Mouse (Mus musculus) CH12.LX (cell line): Measurements from ENCODE around the gene Trpm3. TPM values are rescaled to one million over a fixed set of nuclear protein-coding genes. Genes with fewer than 3 reads are reported as not detected.

Experiments used
- DNase-seq: peaks from one replicate; pipeline ENCODE4 v3.0.0-alpha.2; 2013; ENCODE audit errors: extremely low read depth
- H3K27ac ChIP-seq: 2 replicates; pipeline ENCODE4 v1.5.1; 2012; ENCODE audit warnings: low read depth, mild to moderate bottlenecking, control low read depth, moderate library complexity; ENCODE audit not compliant: insufficient read depth
- H3K27me3 ChIP-seq: replicated peaks from 2 replicates; pipeline ENCODE3; 2012; ENCODE audit warnings: inconsistent platforms
- H3K36me3 ChIP-seq, 2 experiments: replicated peaks in 1 of 2; 2 replicates each; pipeline versions ENCODE3 to v1.6.1; 2012; ENCODE audit warnings: inconsistent platforms in 1 of 2, low read length in 1 of 2, mild to moderate bottlenecking in 1 of 2, mixed read lengths in 1 of 2, moderate library complexity in 1 of 2; ENCODE audit not compliant: control insufficient read depth in 1 of 2, insufficient read depth in 1 of 2
- H3K4me1 ChIP-seq, 2 experiments: 2 replicates each; pipeline ENCODE4 v1.6.1; 2012; ENCODE audit warnings: inconsistent platforms in 1 of 2, moderate library complexity in 1 of 2; ENCODE audit not compliant: insufficient read depth in 2 of 2, control insufficient read depth in 1 of 2
- H3K4me2 ChIP-seq: 2 replicates; pipeline ENCODE4 v1.6.1; 2012; ENCODE audit warnings: low read depth, mild to moderate bottlenecking, control low read depth; ENCODE audit not compliant: poor library complexity, insufficient read depth, severe bottlenecking
- H3K4me3 ChIP-seq, 3 experiments: fragments of 150-350 bp in 1 of 3; sonication (generic) in 1 of 3; replicated peaks in 1 of 3; 2 replicates each; pipeline versions ENCODE3 to v1.5.1; 2011 to 2012; ENCODE audit warnings: low read depth in 2 of 3, low read length in 2 of 3, mild to moderate bottlenecking in 2 of 3, moderate library complexity in 2 of 3, control low read depth in 1 of 3, improper control_type of control experiment in 1 of 3, inconsistent platforms in 1 of 3, mixed read lengths in 1 of 3; ENCODE audit not compliant: poor library complexity in 1 of 3
- H3K79me2 ChIP-seq: replicated peaks from 2 replicates; pipeline ENCODE4 v1.6.1; 2012; ENCODE audit warnings: mild to moderate bottlenecking, moderate library complexity; ENCODE audit not compliant: control insufficient read depth, poor library complexity, insufficient read depth, severe bottlenecking; ENCODE audit errors: extremely low read depth
- H3K9ac ChIP-seq: 2 replicates; pipeline ENCODE4 v1.6.1; 2012; ENCODE audit warnings: low read depth, mild to moderate bottlenecking, control low read depth, moderate library complexity; ENCODE audit not compliant: insufficient read depth
- H3K9me3 ChIP-seq: replicated peaks from 2 replicates; pipeline ENCODE3; 2012; ENCODE audit warnings: low read length, inconsistent platforms, mixed read lengths
- BHLHE40 ChIP-seq: IDR thresholded peaks from 2 replicates; pipeline ENCODE4 v1.6.1; 2011; ENCODE audit warnings: mild to moderate bottlenecking, low read depth, low read length, improper control_type of control experiment
- CHD2 ChIP-seq: IDR thresholded peaks from 2 replicates; pipeline ENCODE4 v1.6.1; 2011; ENCODE audit warnings: low read length, improper control_type of control experiment
- CTCF ChIP-seq, 2 experiments: IDR thresholded peaks in 1 of 2; conservative IDR thresholded peaks in 1 of 2; 2 replicates each; pipeline ENCODE4 v1.5.1; 2011 to 2012; ENCODE audit warnings: low read depth in 2 of 2, low read length in 2 of 2, improper control_type of control experiment in 1 of 2, inconsistent platforms in 1 of 2, mild to moderate bottlenecking in 1 of 2, moderate library complexity in 1 of 2
- E2F4 ChIP-seq: IDR thresholded peaks from 2 replicates; pipeline ENCODE4 v1.6.1; 2011; ENCODE audit warnings: low read depth, low read length, improper control_type of control experiment; ENCODE audit not compliant: insufficient replicate concordance
- ELF1 ChIP-seq: IDR thresholded peaks from 2 replicates; pipeline ENCODE4 v1.6.1; 2014; ENCODE audit warnings: low read depth, mild to moderate bottlenecking, inconsistent platforms, low read length, improper control_type of control experiment
- EP300 ChIP-seq: IDR thresholded peaks from 2 replicates; pipeline ENCODE4 v1.6.1; 2011; ENCODE audit warnings: low read length, improper control_type of control experiment
- GABPA ChIP-seq: IDR thresholded peaks from 2 replicates; pipeline ENCODE4 v1.6.1; 2012; ENCODE audit warnings: low read depth, low read length, improper control_type of control experiment, inconsistent platforms; ENCODE audit not compliant: insufficient replicate concordance
- HCFC1 ChIP-seq: IDR thresholded peaks from 2 replicates; pipeline ENCODE4 v1.6.1; 2012; ENCODE audit warnings: low read depth, mild to moderate bottlenecking, inconsistent platforms, low read length, improper control_type of control experiment
- IRF4 ChIP-seq: IDR thresholded peaks from 2 replicates; pipeline ENCODE4 v1.6.1; 2014; ENCODE audit warnings: low read depth, mild to moderate bottlenecking, inconsistent platforms, low read length, improper control_type of control experiment
- JUND ChIP-seq: conservative IDR thresholded peaks from 2 replicates; pipeline ENCODE4 v1.6.1; 2011; ENCODE audit warnings: low read depth, low read length, improper control_type of control experiment
- KAT2A ChIP-seq: IDR thresholded peaks from 2 replicates; pipeline ENCODE4 v1.6.1; 2012; ENCODE audit warnings: low read length, improper control_type of control experiment, inconsistent platforms; ENCODE audit not compliant: insufficient replicate concordance
- MAFK ChIP-seq: IDR thresholded peaks from 2 replicates; pipeline ENCODE4 v1.6.1; 2011; ENCODE audit warnings: low read length, improper control_type of control experiment; ENCODE audit not compliant: insufficient replicate concordance
- MAX ChIP-seq: IDR thresholded peaks from 2 replicates; pipeline ENCODE4 v1.6.1; 2011; ENCODE audit warnings: low read length, improper control_type of control experiment
- MAZ ChIP-seq: IDR thresholded peaks from 2 replicates; pipeline ENCODE4 v1.6.1; 2012; ENCODE audit warnings: low read depth, mild to moderate bottlenecking, inconsistent platforms, low read length, improper control_type of control experiment, moderate library complexity
- MEF2A ChIP-seq: IDR thresholded peaks from 2 replicates; pipeline ENCODE4 v1.6.1; 2014; ENCODE audit warnings: low read depth, mild to moderate bottlenecking, inconsistent platforms, low read length, improper control_type of control experiment, borderline replicate concordance
- MXI1 ChIP-seq: IDR thresholded peaks from 2 replicates; pipeline ENCODE4 v1.6.1; 2011; ENCODE audit warnings: mild to moderate bottlenecking, low read depth, low read length, improper control_type of control experiment
- MYC ChIP-seq: IDR thresholded peaks from 2 replicates; pipeline ENCODE4 v1.6.1; 2011; ENCODE audit warnings: low read depth, mild to moderate bottlenecking, improper control_type of control experiment, low read length
- NELFE ChIP-seq: IDR thresholded peaks from 2 replicates; pipeline ENCODE4 v1.6.1; 2011; ENCODE audit warnings: low read depth, low read length, improper control_type of control experiment
- NRF1 ChIP-seq: IDR thresholded peaks from 2 replicates; pipeline ENCODE4 v1.6.1; 2014; ENCODE audit warnings: low read depth, mild to moderate bottlenecking, inconsistent platforms, low read length, improper control_type of control experiment, moderate library complexity
- PAX5 ChIP-seq: IDR thresholded peaks from 2 replicates; pipeline ENCODE4 v1.6.1; 2012; ENCODE audit warnings: low read length, inconsistent platforms, mixed read lengths
- POLR2A ChIP-seq: IDR thresholded peaks from 2 replicates; pipeline ENCODE4 v1.6.1; 2011; ENCODE audit warnings: low read depth, mild to moderate bottlenecking, improper control_type of control experiment, low read length
- POLR2AphosphoS2 ChIP-seq: IDR thresholded peaks from 2 replicates; pipeline ENCODE4 v1.6.1; 2011; ENCODE audit warnings: low read depth, low read length, improper control_type of control experiment
- RAD21 ChIP-seq: IDR thresholded peaks from 2 replicates; pipeline ENCODE4 v1.6.1; 2011; ENCODE audit warnings: low read depth, mild to moderate bottlenecking, low read length, improper control_type of control experiment, moderate library complexity
- RCOR1 ChIP-seq: conservative IDR thresholded peaks from 2 replicates; pipeline ENCODE4 v1.6.1; 2012; ENCODE audit warnings: low read depth, mild to moderate bottlenecking, inconsistent platforms, low read length, improper control_type of control experiment
- SIN3A ChIP-seq: IDR thresholded peaks from 2 replicates; pipeline ENCODE4 v1.6.1; 2012; ENCODE audit warnings: low read length, improper control_type of control experiment, inconsistent platforms
- SMC3 ChIP-seq: IDR thresholded peaks from 2 replicates; pipeline ENCODE4 v1.6.1; 2011; ENCODE audit warnings: low read depth, low read length, improper control_type of control experiment
- TBP ChIP-seq: conservative IDR thresholded peaks from 2 replicates; pipeline ENCODE4 v1.6.1; 2011; ENCODE audit warnings: low read depth, low read length, improper control_type of control experiment
- TCF12 ChIP-seq: IDR thresholded peaks from 2 replicates; pipeline ENCODE4 v1.6.1; 2014; ENCODE audit warnings: low read depth, mild to moderate bottlenecking, inconsistent platforms, low read length, improper control_type of control experiment
- USF1 ChIP-seq: IDR thresholded peaks from 2 replicates; pipeline ENCODE4 v1.6.1; 2014; ENCODE audit warnings: low read depth, mild to moderate bottlenecking, inconsistent platforms, low read length, improper control_type of control experiment
- USF2 ChIP-seq: conservative IDR thresholded peaks from 2 replicates; pipeline ENCODE4 v1.6.1; 2011; ENCODE audit warnings: low read depth, low read length, improper control_type of control experiment
- ZC3H11A ChIP-seq: IDR thresholded peaks from 2 replicates; pipeline ENCODE4 v1.6.1; 2012; ENCODE audit warnings: low read depth, mild to moderate bottlenecking, inconsistent platforms, low read length, improper control_type of control experiment
- ZMIZ1 ChIP-seq: IDR thresholded peaks from 2 replicates; pipeline ENCODE4 v1.6.1; 2012; ENCODE audit warnings: low read depth, mild to moderate bottlenecking, inconsistent platforms, low read length, improper control_type of control experiment
- ZNF384 ChIP-seq: IDR thresholded peaks from 2 replicates; pipeline ENCODE4 v1.6.1; 2012; ENCODE audit warnings: low read depth, low read length, improper control_type of control experiment, inconsistent platforms
- dilution Hi-C: fragments of 300-500 bp; cut with MboI; formaldehyde crosslinking; loops from 2 replicates; pipeline ENCODE4 v1.14.3; 2020; ENCODE audit warnings: low sequenced_read_pairs; ENCODE audit not compliant: extremely low pct_unique_long_range_greater_than_20kb, extremely low pct_ligation_motif_present
- in situ Hi-C: fragments of 300-500 bp; cut with MboI; formaldehyde crosslinking; loops from 3 replicates; pipeline ENCODE4 v1.14.3; 2019; ENCODE audit warnings: low sequenced_read_pairs, low pct_ligation_motif_present, low pct_unique_long_range_greater_than_20kb, mixed read lengths
- polyA plus RNA-seq: library from polyadenylated mRNA; unstranded; fragments of >175 nt; gene quantifications from 2 replicates; pipeline ENCODE4 v1.2.1, GENCODE M21; 2012; ENCODE audit warnings: low read depth; ENCODE audit not compliant: insufficient read length
- total RNA-seq, 2 experiments: library from RNA; depleted of rRNA; stranded (reverse); fragments of 300-350 nt in 1 of 2; fragments of >200 nt in 1 of 2; gene quantifications; 2 replicates each; pipeline ENCODE4 v1.2.3; 2012 to 2014

Gene Trpm3
- total and polyA plus RNA-seq, 3 experiments: 0.01 TPM; not detected in 2

- Histone ChIP-seq H3K4me2 (no peak overlapping the region), H3K36me3 (no peaks in the 10 kb centered on the region), H3K4me3 (no peak overlapping the region), H3K27ac (no peak overlapping the region), H3K9ac (no peak overlapping the region), H3K4me1 (peaks cover 0 to 4% of the 10 kb centered on the region in 2 experiments; a peak in 1 of 4 replicates), H3K27me3 (no peaks in the 10 kb centered on the region), H3K79me2 (no peaks in the 10 kb centered on the region), H3K9me3 (no peaks in the 10 kb centered on the region)
- in situ Hi-C loops: no loop called here
- TF ChIP-seq CTCF (conservative IDR thresholded peaks at IDR 0.05 in 1 of 2, IDR thresholded peaks at IDR 0.05 in 1 of 2; ENCODE audit: low read depth in 2 of 2, low read length in 2 of 2) (no peak), GABPA (no peak), SIN3A (no peak)
- no peak for DNase-seq
- dilution Hi-C loops: no loop called here
These were observed 404.3 kb downstream of the Trpm3 start for GRCm38 (mm10) chr19:22542990-22543709.

- no peaks in the 10 kb centered on the region for H3K36me3 ChIP-seq
- no peaks in the 10 kb centered on the region for H3K79me2 ChIP-seq
- H3K9me3 ChIP-seq: no peaks in the 10 kb centered on the region
- H3K27me3 ChIP-seq: no peaks in the 10 kb centered on the region
- H3K27ac ChIP-seq: no peak overlapping the region
- peak; percentile 74 for DNase-seq
- no peak overlapping the region for H3K9ac ChIP-seq
- dilution Hi-C loops (no loop called here), in situ Hi-C loops (loop anchor here (25.0 kb wide), 1 partner anchor 335 kb away; no protein-coding TSS in a partner anchor)
- H3K4me1 ChIP-seq: no peaks in the 10 kb centered on the region
- no peak overlapping the region for H3K4me2 ChIP-seq
- no peak overlapping the region for H3K4me3 ChIP-seq
- TF ChIP-seq SMC3 (peak; percentile 91), ZMIZ1 (no peak), E2F4 (no peak), CHD2 (no peak), ZC3H11A (peak; percentile 59), EP300 (no peak), USF2 (no peak), RCOR1 (no peak), NELFE (no peak), MYC (no peak), CTCF (conservative IDR thresholded peaks at IDR 0.05 in 1 of 2, IDR thresholded peaks at IDR 0.05 in 1 of 2; ENCODE audit: low read depth in 2 of 2, low read length in 2 of 2) (peak; percentile 56 to 83), IRF4 (no peak), NRF1 (no peak), JUND (no peak), ELF1 (no peak), HCFC1 (no peak), MXI1 (no peak), TBP (no peak), BHLHE40 (no peak), ZNF384 (no peak), TCF12 (no peak), SIN3A (no peak), MAFK (no peak), USF1 (no peak), POLR2AphosphoS2 (no peak), PAX5 (no peak), MAZ (no peak), KAT2A (no peak), MEF2A (no peak), MAX (no peak), POLR2A (no peak), RAD21 (peak; percentile 77)
These were observed 413.3 kb downstream of the Trpm3 start for GRCm38 (mm10) chr19:22552179-22552578.
